Mouse (Mus musculus) stomach, embryonic 16.5 days (tissue): ENCODE results near the gene Riiad1. TPM values are rescaled to one million over a fixed set of nuclear protein-coding genes. Genes with fewer than 3 reads are reported as not detected.

Experiments used
- ATAC-seq: fragments of 200-750 bp; cut with Nextera tagmentation; 2 replicates; pipeline ENCODE4 v1.8.0; 2017; ENCODE audit warnings: moderate number of reproducible peaks, moderate TSS enrichment; ENCODE audit not compliant: insufficient read depth, low FRiP score
- H3K27ac ChIP-seq: fragments of 300-500 bp; sonication (generic); 2 replicates; pipeline ENCODE4 v1.5.1; 2014; ENCODE audit warnings: low read length
- H3K27me3 ChIP-seq: fragments of 300-500 bp; sonication (generic); 2 replicates; pipeline ENCODE4 v1.6.1; 2014; ENCODE audit warnings: low read length, control low read depth, mixed read lengths; ENCODE audit not compliant: control insufficient read depth, insufficient read depth
- H3K36me3 ChIP-seq: fragments of 300-500 bp; sonication (generic); 2 replicates; pipeline ENCODE4 v1.6.1; 2014; ENCODE audit warnings: low read length; ENCODE audit not compliant: control insufficient read depth, insufficient read depth
- H3K4me1 ChIP-seq: fragments of 300-500 bp; sonication (generic); 2 replicates; pipeline ENCODE4 v1.6.1; 2014; ENCODE audit warnings: low read length, control low read depth, mixed read lengths; ENCODE audit not compliant: control insufficient read depth, insufficient read depth
- H3K4me2 ChIP-seq: fragments of 300-500 bp; sonication (generic); 2 replicates; pipeline ENCODE4 v1.6.1; 2014; ENCODE audit warnings: low read depth, low read length, mixed read lengths
- H3K4me3 ChIP-seq: fragments of 300-500 bp; sonication (generic); replicated peaks from 2 replicates; pipeline ENCODE4 v1.5.1; 2014; ENCODE audit warnings: mild to moderate bottlenecking, low read length
- H3K9ac ChIP-seq: fragments of 300-500 bp; sonication (generic); 2 replicates; pipeline ENCODE4 v1.6.1; 2014; ENCODE audit warnings: low read length
- H3K9me3 ChIP-seq: fragments of 300-500 bp; sonication (generic); replicated peaks from 2 replicates; pipeline ENCODE4 v1.6.1; 2016; ENCODE audit warnings: low read length, control low read depth; ENCODE audit not compliant: control insufficient read depth
- WGBS: fragments of 180-500 bp; shearing (Covaris S2); extraction: QIAGEN DNeasy Blood & Tissue Kit; methylation state at CpG from one replicate; pipeline ENCODE4 v1.1.7; 2014; 5-methylcytosine and 5-hydroxymethylcytosine counted together
- polyA plus RNA-seq: library from polyadenylated mRNA; unstranded; fragments of >200 nt; fragmentation: Nextera tagmentation; extraction: Ambion mirVana; gene quantifications from 2 replicates; pipeline ENCODE4 v1.2.1, GENCODE M21; 2015

Riiad1 gene
- polyA plus RNA-seq, 1 experiment from 2014 or later, result 3.4 TPM

DNA sequence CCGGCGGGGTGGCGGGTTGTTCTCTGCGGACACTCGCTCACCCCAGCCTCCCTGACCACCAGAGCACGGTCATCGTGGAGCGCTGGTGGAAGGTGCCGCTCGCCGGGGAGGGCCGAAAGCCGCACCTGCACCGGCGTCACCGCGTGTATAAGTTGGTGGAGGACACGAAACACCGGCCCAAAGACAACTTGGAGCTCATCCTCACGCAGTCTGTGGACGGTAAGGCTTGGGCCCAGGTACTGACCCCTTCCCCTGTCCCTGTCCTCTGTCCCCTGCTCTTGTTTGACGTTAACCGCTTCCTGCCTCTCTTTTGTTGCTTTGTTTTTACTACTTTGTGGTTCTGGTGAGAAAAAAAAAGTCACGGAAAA is 36.6 kb downstream of the Riiad1 start, which contains the start of gene Oaz3:
Oaz3 (minus strand) TSS at position 319 of the 368 bp plus-strand sequence.
- Histone ChIP-seq H3K27me3 (no peaks in the 10 kb centered on the region; the same call in 1 of the 2 replicates), H3K9me3 (no peaks in the 10 kb centered on the region), H3K4me3 (peak within 1 kb of the TSS; percentile 91), H3K36me3 (peaks cover 17% of the 10 kb centered on the region), H3K4me1 (no peaks in the 10 kb centered on the region), H3K4me2 (peak within 1 kb of the TSS; percentile 65), H3K9ac (peak within 1 kb of the TSS; percentile 95), H3K27ac (peak within 1 kb of the TSS; percentile 63)
- WGBS, result under 1% methylated on average over 24 of the region's 24 CpGs
- ATAC-seq, result peak; percentile 44; the same call in 1 of the 2 replicates

DNA sequence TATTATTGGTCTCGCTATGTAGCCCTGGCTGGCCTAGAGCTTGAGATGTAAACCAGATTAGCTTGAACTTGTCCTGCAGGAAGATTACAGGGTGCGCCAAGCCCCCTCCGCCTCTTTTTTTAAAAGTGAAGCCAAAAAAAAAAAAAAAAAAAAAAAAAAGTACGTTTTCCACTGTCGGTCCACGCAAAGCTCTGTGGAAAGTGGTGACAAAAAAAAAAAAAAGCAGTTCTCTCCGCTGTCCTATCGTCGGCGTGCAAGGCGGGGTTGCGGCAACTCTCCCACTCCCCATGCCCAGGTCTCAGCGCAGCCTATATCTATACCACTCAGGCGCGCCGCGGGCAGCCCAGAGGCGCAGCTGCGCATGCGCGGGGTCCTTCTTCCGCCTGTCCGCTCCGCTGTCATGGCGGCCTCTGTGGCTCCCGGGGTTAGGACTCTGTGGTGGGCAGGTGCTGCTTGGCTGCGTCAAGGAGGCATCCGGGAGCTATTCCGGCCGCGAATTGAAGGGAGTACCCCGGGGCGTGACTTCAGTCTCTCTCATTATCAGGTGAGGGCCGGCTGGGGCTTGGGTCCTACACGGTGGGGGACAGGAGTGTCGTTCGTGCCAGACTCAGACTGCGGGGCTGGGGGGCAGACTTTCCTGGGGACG is 37.1 kb downstream of the Riiad1 start, which contains the start of gene Mrpl9:
Mrpl9 (plus strand) TSS at position 368 of the 646 bp plus-strand sequence.
- H3K4me3 ChIP-seq, result peak within 1 kb of the TSS; percentile 91
- peak within 1 kb of the TSS; percentile 65 for H3K4me2 ChIP-seq
- H3K4me1 ChIP-seq, result no peaks in the 10 kb centered on the region
- H3K9me3 ChIP-seq, result no peaks in the 10 kb centered on the region
- H3K27ac ChIP-seq, result peak within 1 kb of the TSS; percentile 63
- H3K36me3 ChIP-seq, result peaks cover 14% of the 10 kb centered on the region
- ATAC-seq, result peak; percentile 97
- no peaks in the 10 kb centered on the region; the same call in 1 of the 2 replicates for H3K27me3 ChIP-seq
- H3K9ac ChIP-seq, result peak within 1 kb of the TSS; percentile 95
- under 1% methylated on average over 39 of the region's 39 CpGs for WGBS

DNA sequence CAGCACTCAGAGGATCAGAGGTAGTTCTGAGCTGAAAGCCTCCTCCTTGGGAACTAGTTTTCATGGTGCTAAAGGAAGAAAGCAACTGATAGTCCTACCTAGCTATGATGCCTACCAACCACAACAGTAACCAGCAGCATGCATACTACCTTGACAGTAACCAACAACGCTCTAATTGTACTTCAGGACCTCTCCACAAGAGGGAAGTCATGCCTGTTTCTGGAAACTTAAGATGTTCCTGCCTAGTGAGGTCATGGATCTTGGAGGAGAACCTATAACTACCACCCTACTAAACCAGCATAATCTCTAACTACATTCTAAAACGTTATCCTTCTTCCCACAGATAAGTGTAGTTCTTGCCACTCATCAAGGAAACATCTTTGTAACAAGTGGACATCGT is 39.0 kb downstream of the Riiad1 start:
- H3K36me3 ChIP-seq, result peaks cover 4% of the 10 kb centered on the region; the same call in 1 of the 2 replicates
- no peak overlapping the region for H3K27ac ChIP-seq
- H3K9ac ChIP-seq, result no peak overlapping the region
- no peaks in the 10 kb centered on the region for H3K4me1 ChIP-seq
- no peaks in the 10 kb centered on the region for H3K9me3 ChIP-seq
- no peak overlapping the region for H3K4me3 ChIP-seq
- no peak for ATAC-seq
- no peak overlapping the region for H3K4me2 ChIP-seq
- 40% methylated on average over 3 of the region's 3 CpGs for WGBS
- H3K27me3 ChIP-seq, result no peaks in the 10 kb centered on the region; the same call in 1 of the 2 replicates

DNA sequence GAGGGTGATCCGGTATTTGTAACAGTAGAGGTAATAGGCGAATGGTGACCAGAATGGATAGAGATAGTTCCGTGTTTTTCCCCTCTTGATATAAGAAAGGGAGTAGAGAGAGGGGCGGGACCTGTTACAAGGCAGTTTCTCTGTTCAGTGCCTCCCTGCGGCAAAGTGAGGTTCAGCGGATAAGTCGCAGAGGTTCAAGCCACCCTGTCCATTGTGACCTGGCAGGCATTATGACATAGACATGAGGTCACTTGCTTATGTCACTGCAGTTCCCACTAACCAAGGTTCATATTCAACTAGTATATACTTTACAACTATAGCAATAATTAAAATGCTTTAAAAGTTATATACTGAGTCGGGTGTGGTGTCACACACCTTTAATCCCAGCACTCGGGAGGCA is 43.7 kb downstream of the Riiad1 start:
- no peak overlapping the region for H3K4me3 ChIP-seq
- H3K9ac ChIP-seq, result no peak overlapping the region
- H3K27me3 ChIP-seq, result no peaks in the 10 kb centered on the region; the same call in 1 of the 2 replicates
- no peak overlapping the region for H3K27ac ChIP-seq
- no peak overlapping the region for H3K4me2 ChIP-seq
- 82% methylated on average over 9 of the region's 9 CpGs for WGBS
- no peaks in the 10 kb centered on the region for H3K36me3 ChIP-seq
- no peaks in the 10 kb centered on the region for H3K4me1 ChIP-seq
- no peak for ATAC-seq
- H3K9me3 ChIP-seq, result no peaks in the 10 kb centered on the region

DNA sequence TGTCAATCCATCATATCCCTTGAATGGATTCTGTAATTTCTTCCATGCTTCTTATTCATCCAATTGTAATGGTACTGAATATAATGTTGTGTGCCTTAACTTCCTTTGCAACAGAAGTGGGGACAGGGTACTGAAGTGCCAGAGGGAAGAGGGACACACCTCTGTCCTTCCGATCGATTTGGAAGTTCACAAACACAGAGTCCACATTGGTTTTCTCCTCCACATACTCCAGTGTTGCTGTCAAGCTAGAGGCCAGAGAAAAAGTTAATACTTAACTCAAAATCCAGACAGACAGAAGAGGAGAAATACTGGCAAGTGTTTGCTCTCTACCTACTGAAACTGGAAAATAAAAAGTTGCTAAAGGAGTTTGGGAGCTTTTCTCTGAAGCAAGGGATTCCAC is 45.8 kb downstream of the Riiad1 start:
- ATAC-seq, result no peak
- 59% methylated on average over 2 of the region's 2 CpGs for WGBS

DNA sequence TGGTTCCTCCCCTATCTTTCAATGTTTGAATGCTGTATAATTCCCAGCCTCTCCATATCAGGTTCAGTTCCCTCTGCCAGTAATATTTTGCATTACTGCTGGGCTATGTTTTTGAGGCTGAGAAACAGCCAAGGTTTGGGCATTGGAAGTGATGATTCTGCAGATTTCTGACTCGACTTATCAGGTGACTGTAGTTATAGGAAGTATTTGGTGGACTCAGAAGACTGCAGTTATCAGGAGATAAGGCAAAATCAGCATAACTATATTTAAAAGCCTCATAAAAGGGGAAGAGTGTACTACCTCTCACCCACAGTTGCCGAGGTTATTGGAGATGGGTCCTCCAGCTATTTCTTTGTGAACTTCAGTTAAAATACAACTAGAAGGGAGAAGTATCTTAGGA is 49.2 kb downstream of the Riiad1 start:
- Histone ChIP-seq H3K4me3 (no peak overlapping the region), H3K4me1 (no peaks in the 10 kb centered on the region), H3K27me3 (no peaks in the 10 kb centered on the region), H3K9me3 (no peaks in the 10 kb centered on the region), H3K4me2 (no peak overlapping the region), H3K36me3 (no peaks in the 10 kb centered on the region), H3K9ac (no peak overlapping the region), H3K27ac (no peak overlapping the region)
- 67% methylated on average over 2 of the region's 2 CpGs for WGBS
- no peak for ATAC-seq

More for the DNA sequence above, 45.8 kb downstream of the Riiad1 start:
- H3K27ac ChIP-seq, result no peak overlapping the region
- no peak overlapping the region for H3K4me2 ChIP-seq
- no peak overlapping the region for H3K9ac ChIP-seq
- H3K4me3 ChIP-seq, result no peak overlapping the region
- H3K9me3 ChIP-seq, result no peaks in the 10 kb centered on the region
- no peaks in the 10 kb centered on the region for H3K36me3 ChIP-seq
- H3K4me1 ChIP-seq, result no peaks in the 10 kb centered on the region
- no peaks in the 10 kb centered on the region for H3K27me3 ChIP-seq

Other genes starting within 250 kb of the Riiad1 start
- not detected in 2 replicates for gene Gm4778, start 216.3 kb downstream of the Riiad1 start, polyA plus RNA-seq
- 10.4 and 12.6 TPM in 2 replicates for gene Them4, start 170.3 kb downstream of the Riiad1 start, polyA plus RNA-seq
- 32.1 and 49.6 TPM in 2 replicates for gene Them5, start 138.2 kb downstream of the Riiad1 start, polyA plus RNA-seq
- 0.35 and 0.65 TPM in 2 replicates for gene C2cd4d, start 117.9 kb downstream of the Riiad1 start, polyA plus RNA-seq
- 7.4 and 8.6 TPM in 2 replicates for gene Rorc, start 107.5 kb downstream of the Riiad1 start, polyA plus RNA-seq
- 0.44 and 0.51 TPM in 2 replicates for gene Lingo4, start 81.8 kb downstream of the Riiad1 start, polyA plus RNA-seq
- gene Tdrkh, start 67.1 kb downstream of the Riiad1 start, polyA plus RNA-seq, result 6.4 and 8.2 TPM in 2 replicates
- gene Mrpl9, start 37.0 kb downstream of the Riiad1 start, polyA plus RNA-seq, result 67.8 and 71.8 TPM in 2 replicates
- gene Oaz3, start 36.4 kb downstream of the Riiad1 start, polyA plus RNA-seq, result 0.41 and 0.56 TPM in 2 replicates
- 14.2 and 19.3 TPM in 2 replicates for gene Celf3, start 2.0 kb downstream of the Riiad1 start, polyA plus RNA-seq
- gene Snx27, start 102.4 kb upstream of the Riiad1 start, polyA plus RNA-seq, result 29.6 and 31.4 TPM in 2 replicates
- not detected in 2 replicates for gene Gm10972, start 162.8 kb upstream of the Riiad1 start, polyA plus RNA-seq
- gene Tuft1, start 178.5 kb upstream of the Riiad1 start, polyA plus RNA-seq, result 17.0 and 23.2 TPM in 2 replicates
- gene Selenbp2, start 213.2 kb upstream of the Riiad1 start, polyA plus RNA-seq, result 9.3 and 11.9 TPM in 2 replicates